ENCODE assay signal across 7 mouse cellular contexts in genomic region chr9:89908601-89909000, GRCm38 (mm10). TPM values are rescaled to one million over a fixed set of nuclear protein-coding genes. Genes with fewer than 3 reads are reported as not detected.
DNase-seq lines count a peak whose midpoint lies in the region; ATAC-seq lines count a peak whose summit lies in the region.

No protein-coding gene starts in this region.

- peaks cover 78% of the 10 kb centered on the region for H3K27me3 ChIP-seq in embryonic facial prominence, embryonic 15.5 days
- H3K27me3 ChIP-seq in hindbrain, embryonic 11.5 days (ENCODE audit: control insufficient read depth, insufficient read depth, low read length) = peaks cover 51% of the 10 kb centered on the region
- H3K27me3 ChIP-seq in neural tube, embryonic 13.5 days = peaks cover 87% of the 10 kb centered on the region

- no peak overlapping the region for H3K27ac ChIP-seq in embryonic facial prominence, embryonic 15.5 days (replicated peaks)
- no peak overlapping the region for H3K27ac ChIP-seq in hindbrain, embryonic 11.5 days (ENCODE audit: low read depth, low read length)
- H3K27ac ChIP-seq in neural tube, embryonic 13.5 days (replicated peaks) = no peak overlapping the region

- H3K4me3 ChIP-seq in embryonic facial prominence, embryonic 15.5 days (replicated peaks) = peak overlapping the region; percentile 52
- peak overlapping the region; percentile 42 for H3K4me3 ChIP-seq in hindbrain, embryonic 11.5 days (ENCODE audit: low read depth, low read length)
- H3K4me3 ChIP-seq in neural tube, embryonic 13.5 days = peak overlapping the region; percentile 48

- ATAC-seq in embryonic facial prominence, embryonic 15.5 days (ENCODE audit: insufficient number of reproducible peaks, low FRiP score, low TSS enrichment, low read depth) = no peak
- no peak for ATAC-seq in hindbrain, embryonic 11.5 days (ENCODE audit: low FRiP score)
- ATAC-seq in neural tube, embryonic 13.5 days (ENCODE audit: low read depth) = no peak

- intact Hi-C loops in left cerebral cortex, postnatal 4 days (cut with DNase I) = no loop called here

- no peaks in the 10 kb centered on the region for H3K36me3 ChIP-seq in embryonic facial prominence, embryonic 15.5 days
- H3K36me3 ChIP-seq in hindbrain, embryonic 11.5 days (ENCODE audit: control insufficient read depth, insufficient read depth, low read length) = no peaks in the 10 kb centered on the region
- no peaks in the 10 kb centered on the region for H3K36me3 ChIP-seq in neural tube, embryonic 13.5 days

- H3K4me1 ChIP-seq in embryonic facial prominence, embryonic 15.5 days = peaks cover 28% of the 10 kb centered on the region
- peaks cover 5% of the 10 kb centered on the region; the same call in 1 of the 2 replicates for H3K4me1 ChIP-seq in hindbrain, embryonic 11.5 days (replicated peaks; ENCODE audit: control insufficient read depth, insufficient read depth, low read length)
- peaks cover 24% of the 10 kb centered on the region for H3K4me1 ChIP-seq in neural tube, embryonic 13.5 days (replicated peaks)

- WGBS in embryonic facial prominence, embryonic 15.5 days = under 1% methylated on average over 33 of the region's 33 CpGs
- WGBS in hindbrain, embryonic 11.5 days = under 1% methylated on average over 33 of the region's 33 CpGs
- under 1% methylated on average over 33 of the region's 33 CpGs for WGBS in neural tube, embryonic 13.5 days

- peak; percentile 43 for DNase-seq in Muller cell, postnatal 12 days (ENCODE audit: inconsistent ontology term)
- DNase-seq in adrenal gland, postnatal 14 days = peak; percentile 41
- DNase-seq in hindbrain, embryonic 11.5 days (ENCODE audit: low spot score) = peak; percentile 66
- DNase-seq in left cerebral cortex, postnatal 4 days = peak; percentile 65
- DNase-seq in adipocyte (ENCODE audit: low spot score) = no peak

- peak overlapping the region; percentile 95 for H3K4me2 ChIP-seq in embryonic facial prominence, embryonic 15.5 days (replicated peaks)
- peak overlapping the region; percentile 87 for H3K4me2 ChIP-seq in hindbrain, embryonic 11.5 days (replicated peaks; ENCODE audit: low read depth, low read length)
- peak overlapping the region; percentile 75 for H3K4me2 ChIP-seq in neural tube, embryonic 13.5 days

- H3K9ac ChIP-seq in embryonic facial prominence, embryonic 15.5 days = no peak overlapping the region
- H3K9ac ChIP-seq in hindbrain, embryonic 11.5 days (ENCODE audit: low read depth, low read length) = no peak overlapping the region
- peak overlapping the region; percentile 41; the same call in 1 of the 2 replicates for H3K9ac ChIP-seq in neural tube, embryonic 13.5 days

- H3K9me3 ChIP-seq in embryonic facial prominence, embryonic 15.5 days (replicated peaks) = no peaks in the 10 kb centered on the region
- no peaks in the 10 kb centered on the region for H3K9me3 ChIP-seq in hindbrain, embryonic 11.5 days (ENCODE audit: control insufficient read depth, low read length)
- no peaks in the 10 kb centered on the region for H3K9me3 ChIP-seq in neural tube, embryonic 13.5 days

RNA-seq across cellular contexts. Expression of gene Rasgrf1, which starts 1.1 kb away (rescaled TPM):
- 5.3 and 5.7 TPM in 2 replicates for total RNA-seq in adrenal gland, postnatal 14 days (2021)
- polyA plus RNA-seq in embryonic facial prominence, embryonic 15.5 days (2015; fragmentation: Nextera tagmentation; extraction: Ambion mirVana) = 0.96 and 1.1 TPM in 2 replicates
- polyA plus RNA-seq in hindbrain, embryonic 11.5 days (2014; fragmentation: Nextera tagmentation; extraction: Ambion mirVana) = 0.15 and 0.35 TPM in 2 replicates
- total RNA-seq in left cerebral cortex, postnatal 4 days (2021) = 10 to 100 TPM; 18.7 to 29.3 TPM
- polyA plus RNA-seq in neural tube, embryonic 13.5 days (2015; fragmentation: Nextera tagmentation; extraction: Ambion mirVana) = 1.3 and 2.8 TPM in 2 replicates
